Mouse (Mus musculus): ENCODE data around the gene Dhx40. TPM values are rescaled to one million over a fixed set of nuclear protein-coding genes. Genes with fewer than 3 reads are reported as not detected.
A peak's percentile ranks its signal among the peaks of the same experiment; 100 is the strongest.

Gene Dhx40
- polyA plus RNA-seq, 1 experiment = 12.5 TPM

GRCm38 (mm10) chr11:86839716-86840447, 32.3 kb upstream of the Dhx40 start:
- TF ChIP-seq MAX (IDR thresholded peaks at IDR 0.05; ENCODE audit: low read depth) (no peak), POLR2A (IDR thresholded peaks at IDR 0.05; ENCODE audit: insufficient read length, low read depth) (no peak)
- H3K4me3 ChIP-seq = no peak overlapping the region
- H3ac ChIP-seq (ENCODE audit: control insufficient read depth, insufficient read length) = no peak overlapping the region
- no peaks in the 10 kb centered on the region for H3K79me2 ChIP-seq (ENCODE audit: control insufficient read depth, insufficient read depth)
- H3K27me3 ChIP-seq (ENCODE audit: control insufficient read depth, insufficient read depth, insufficient read length) = no peaks in the 10 kb centered on the region
- no peaks in the 10 kb centered on the region for H3K36me3 ChIP-seq (ENCODE audit: control insufficient read depth, insufficient read depth)
- H3K4me2 ChIP-seq (ENCODE audit: low read depth) = peak overlapping the region; percentile 61

DNA sequence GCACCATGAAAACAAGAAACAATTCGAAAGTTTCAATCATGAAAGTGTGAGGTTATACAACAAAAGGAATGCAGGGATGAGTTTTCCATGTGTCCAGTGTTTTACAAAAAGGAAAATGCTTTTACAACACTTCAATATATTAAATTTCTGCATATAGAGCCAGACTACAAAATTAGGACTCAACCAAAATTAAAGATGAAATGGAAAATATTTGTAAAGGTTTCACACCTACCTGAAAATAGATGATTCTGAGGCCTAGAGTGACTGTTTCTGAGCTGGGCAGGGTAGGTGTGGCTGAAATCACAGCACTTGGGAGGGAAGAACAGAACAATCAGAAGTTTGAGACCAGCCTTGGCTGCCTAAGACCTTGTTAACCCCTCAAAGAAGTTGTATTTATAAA, 31.2 kb upstream of the Dhx40 start:
- H3K27me3 ChIP-seq (ENCODE audit: control insufficient read depth, insufficient read depth, insufficient read length) = no peaks in the 10 kb centered on the region
- H3K4me2 ChIP-seq (ENCODE audit: low read depth) = no peak overlapping the region
- no peak overlapping the region for H3ac ChIP-seq (ENCODE audit: control insufficient read depth, insufficient read length)
- H3K79me2 ChIP-seq (ENCODE audit: control insufficient read depth, insufficient read depth) = no peaks in the 10 kb centered on the region
- H3K36me3 ChIP-seq (ENCODE audit: control insufficient read depth, insufficient read depth) = no peaks in the 10 kb centered on the region
- no peak overlapping the region for H3K4me3 ChIP-seq
- TF ChIP-seq E2F4 (IDR thresholded peaks at IDR 0.05; ENCODE audit: insufficient read depth) (no peak), TCF12 (IDR thresholded peaks at IDR 0.05; ENCODE audit: insufficient read depth, poor library complexity, severe bottlenecking) (no peak), USF1 (IDR thresholded peaks at IDR 0.05; ENCODE audit: low read depth) (no peak), POLR2AphosphoS2 (IDR thresholded peaks at IDR 0.05; ENCODE audit: insufficient read length, low read depth) (no peak), TCF3 (IDR thresholded peaks at IDR 0.05; ENCODE audit: insufficient read length, low read depth) (no peak), MAX (IDR thresholded peaks at IDR 0.05; ENCODE audit: low read depth) (no peak), POLR2A (IDR thresholded peaks at IDR 0.05; ENCODE audit: insufficient read length, low read depth) (no peak)

DNA sequence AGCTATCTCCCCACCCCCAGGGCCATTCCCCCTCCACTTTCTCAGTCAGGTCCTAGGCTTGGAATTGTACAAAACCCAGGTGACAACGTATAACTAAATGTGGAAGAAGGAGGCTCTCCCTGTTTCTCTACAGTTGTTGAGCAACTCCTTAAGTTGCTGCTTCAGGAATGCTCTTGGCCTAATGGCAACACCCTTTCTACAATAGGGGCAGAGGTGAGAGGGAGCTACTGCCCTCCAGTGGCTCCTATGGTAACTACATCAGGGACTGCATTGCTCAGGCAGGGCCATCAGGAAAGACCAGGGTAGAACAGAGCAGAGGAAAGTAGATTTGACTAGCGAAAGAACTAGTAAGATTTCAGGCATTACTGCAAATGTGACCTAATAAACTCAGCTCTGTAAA, 28.8 kb upstream of the Dhx40 start:
- H3K4me3 ChIP-seq = no peak overlapping the region
- no peak overlapping the region for H3ac ChIP-seq (ENCODE audit: control insufficient read depth, insufficient read length)
- no peaks in the 10 kb centered on the region for H3K36me3 ChIP-seq (ENCODE audit: control insufficient read depth, insufficient read depth)
- H3K79me2 ChIP-seq (ENCODE audit: control insufficient read depth, insufficient read depth) = no peaks in the 10 kb centered on the region
- no peak overlapping the region for H3K4me2 ChIP-seq (ENCODE audit: low read depth)
- no peaks in the 10 kb centered on the region for H3K27me3 ChIP-seq (ENCODE audit: control insufficient read depth, insufficient read depth, insufficient read length)
- no peak for TF ChIP-seq USF1 (IDR thresholded peaks at IDR 0.05; ENCODE audit: low read depth)

- Histone ChIP-seq H3K4me3 (no peak overlapping the region), H3K4me2 (ENCODE audit: low read depth) (no peak overlapping the region), H3K79me2 (ENCODE audit: control insufficient read depth, insufficient read depth) (no peaks in the 10 kb centered on the region), H3K27me3 (ENCODE audit: control insufficient read depth, insufficient read depth, insufficient read length) (no peaks in the 10 kb centered on the region), H3K36me3 (ENCODE audit: control insufficient read depth, insufficient read depth) (no peaks in the 10 kb centered on the region), H3ac (ENCODE audit: control insufficient read depth, insufficient read length) (no peak overlapping the region)
- TF ChIP-seq MAX (IDR thresholded peaks at IDR 0.05; ENCODE audit: low read depth) = no peak
- no peak for TF ChIP-seq CEBPB (IDR thresholded peaks at IDR 0.05; ENCODE audit: insufficient read depth, poor library complexity, severe bottlenecking)
- no peak for TF ChIP-seq MYOD1 (IDR thresholded peaks at IDR 0.05; ENCODE audit: control insufficient read depth in 1 of 3, insufficient read length in 2 of 3, low read depth in 2 of 3)
- TF ChIP-seq REST (IDR thresholded peaks at IDR 0.05; ENCODE audit: insufficient read depth, insufficient read length) = no peak
- TF ChIP-seq SRF (IDR thresholded peaks at IDR 0.05; ENCODE audit: control insufficient read depth, insufficient read length, low read depth) = no peak
- no peak for TF ChIP-seq POLR2A (IDR thresholded peaks at IDR 0.05; ENCODE audit: insufficient read length, low read depth)
- TF ChIP-seq USF1 (IDR thresholded peaks at IDR 0.05; ENCODE audit: low read depth) = no peak
- no peak for TF ChIP-seq E2F4 (IDR thresholded peaks at IDR 0.05; ENCODE audit: insufficient read depth)
- TF ChIP-seq MYOG (IDR thresholded peaks at IDR 0.05; ENCODE audit: control insufficient read depth in 1 of 3, insufficient read depth in 1 of 3, insufficient read length in 2 of 3, low read depth in 2 of 3) = no peak
- TF ChIP-seq TCF3 (IDR thresholded peaks at IDR 0.05; ENCODE audit: insufficient read length, low read depth) = no peak
- TF ChIP-seq TCF12 (IDR thresholded peaks at IDR 0.05; ENCODE audit: insufficient read depth, poor library complexity, severe bottlenecking) = no peak
- TF ChIP-seq POLR2AphosphoS2 (IDR thresholded peaks at IDR 0.05; ENCODE audit: insufficient read length, low read depth) = no peak
Measured at GRCm38 (mm10) chr11:86834628-86835338, 27.2 kb upstream of the Dhx40 start.

GRCm38 (mm10) chr11:86834050-86834449, 26.5 kb upstream of the Dhx40 start:
- Histone ChIP-seq H3ac (ENCODE audit: control insufficient read depth, insufficient read length) (no peak overlapping the region), H3K27me3 (ENCODE audit: control insufficient read depth, insufficient read depth, insufficient read length) (no peaks in the 10 kb centered on the region), H3K79me2 (ENCODE audit: control insufficient read depth, insufficient read depth) (no peaks in the 10 kb centered on the region), H3K4me3 (no peak overlapping the region), H3K4me2 (ENCODE audit: low read depth) (no peak overlapping the region), H3K36me3 (ENCODE audit: control insufficient read depth, insufficient read depth) (no peaks in the 10 kb centered on the region)
- no peak for TF ChIP-seq MAX (IDR thresholded peaks at IDR 0.05; ENCODE audit: low read depth)
- TF ChIP-seq USF1 (IDR thresholded peaks at IDR 0.05; ENCODE audit: low read depth) = no peak
- no peak for TF ChIP-seq SRF (IDR thresholded peaks at IDR 0.05; ENCODE audit: control insufficient read depth, insufficient read length, low read depth)
- TF ChIP-seq MYOD1 (IDR thresholded peaks at IDR 0.05; ENCODE audit: control insufficient read depth in 1 of 3, insufficient read length in 2 of 3, low read depth in 2 of 3) = no peak
- TF ChIP-seq POLR2AphosphoS2 (IDR thresholded peaks at IDR 0.05; ENCODE audit: insufficient read length, low read depth) = no peak
- no peak for TF ChIP-seq REST (IDR thresholded peaks at IDR 0.05; ENCODE audit: insufficient read depth, insufficient read length)
- TF ChIP-seq MYOG (IDR thresholded peaks at IDR 0.05; ENCODE audit: control insufficient read depth in 1 of 3, insufficient read depth in 1 of 3, insufficient read length in 2 of 3, low read depth in 2 of 3) = no peak
- no peak for TF ChIP-seq TCF3 (IDR thresholded peaks at IDR 0.05; ENCODE audit: insufficient read length, low read depth)
- no peak for TF ChIP-seq E2F4 (IDR thresholded peaks at IDR 0.05; ENCODE audit: insufficient read depth)
- no peak for TF ChIP-seq CEBPB (IDR thresholded peaks at IDR 0.05; ENCODE audit: insufficient read depth, poor library complexity, severe bottlenecking)
- TF ChIP-seq TCF12 (IDR thresholded peaks at IDR 0.05; ENCODE audit: insufficient read depth, poor library complexity, severe bottlenecking) = no peak
- TF ChIP-seq POLR2A (IDR thresholded peaks at IDR 0.05; ENCODE audit: insufficient read length, low read depth) = no peak
